Mouse (Mus musculus): Measurements from ENCODE around the gene Slc13a4.

Slc13a4 gene

GRCm38 (mm10) chr6:35308037-35308436, at the start of gene Slc13a4:
Gene Slc13a4 (minus strand): TSS chr6:35308131.
- no peak for DNase-seq (ENCODE audit: low spot score in 2 of 2)

GRCm38 (mm10) chr6:35355320-35355719, 47.4 kb upstream of the Slc13a4 start:
- DNase-seq (ENCODE audit: low spot score in 2 of 2): no peak

GRCm38 (mm10) chr6:35354622-35354998, 46.7 kb upstream of the Slc13a4 start:
- DNase-seq (ENCODE audit: low spot score in 2 of 2): peak in 1 of 2 experiments; percentile 18

GRCm38 (mm10) chr6:35353846-35354621, 46.1 kb upstream of the Slc13a4 start:
- no peak for DNase-seq (ENCODE audit: low spot score in 2 of 2)

- no peak for DNase-seq (ENCODE audit: low spot score in 2 of 2)
Observed at GRCm38 (mm10) chr6:35353416-35353815, 45.5 kb upstream of the Slc13a4 start.

GRCm38 (mm10) chr6:35352867-35353266, 44.9 kb upstream of the Slc13a4 start:
- no peak for DNase-seq (ENCODE audit: low spot score in 2 of 2)

GRCm38 (mm10) chr6:35351826-35352225, 43.9 kb upstream of the Slc13a4 start:
- no peak for DNase-seq (ENCODE audit: low spot score in 2 of 2)

GRCm38 (mm10) chr6:35349784-35350183, 41.9 kb upstream of the Slc13a4 start:
- no peak for DNase-seq (ENCODE audit: low spot score in 2 of 2)

GRCm38 (mm10) chr6:35338640-35339039, 30.7 kb upstream of the Slc13a4 start:
- DNase-seq (ENCODE audit: low spot score in 2 of 2): no peak

GRCm38 (mm10) chr6:35337836-35338235, 29.9 kb upstream of the Slc13a4 start:
- DNase-seq (ENCODE audit: low spot score in 2 of 2): no peak

- DNase-seq (ENCODE audit: low spot score in 2 of 2): no peak
Observed at GRCm38 (mm10) chr6:35335452-35335851, 27.5 kb upstream of the Slc13a4 start.

- DNase-seq (ENCODE audit: low spot score in 2 of 2): no peak
Observed at GRCm38 (mm10) chr6:35334278-35334677, 26.3 kb upstream of the Slc13a4 start.

- DNase-seq (ENCODE audit: low spot score in 2 of 2): no peak
Observed at GRCm38 (mm10) chr6:35333632-35334031, 25.7 kb upstream of the Slc13a4 start.

GRCm38 (mm10) chr6:35330834-35331233, 22.9 kb upstream of the Slc13a4 start:
- no peak for DNase-seq (ENCODE audit: low spot score in 2 of 2)

GRCm38 (mm10) chr6:35329956-35330355, 22.0 kb upstream of the Slc13a4 start:
- DNase-seq (ENCODE audit: low spot score in 2 of 2): no peak

- DNase-seq (ENCODE audit: low spot score in 2 of 2): peak; percentile 16 to 20
Observed at GRCm38 (mm10) chr6:35326111-35326515, 18.2 kb upstream of the Slc13a4 start, which contains the start of gene Fam180a. Gene Fam180a (minus strand): TSS chr6:35326141.

GRCm38 (mm10) chr6:35324306-35324705, 16.4 kb upstream of the Slc13a4 start:
- no peak for DNase-seq (ENCODE audit: low spot score in 2 of 2)

- no peak for DNase-seq (ENCODE audit: low spot score in 2 of 2)
Observed at GRCm38 (mm10) chr6:35323046-35323445, 15.1 kb upstream of the Slc13a4 start.

GRCm38 (mm10) chr6:35321105-35321504, 13.2 kb upstream of the Slc13a4 start:
- DNase-seq (ENCODE audit: low spot score in 2 of 2): no peak

- DNase-seq (ENCODE audit: low spot score in 2 of 2): no peak
Observed at GRCm38 (mm10) chr6:35319850-35320249, 11.9 kb upstream of the Slc13a4 start.

GRCm38 (mm10) chr6:35313520-35313919, 5.6 kb upstream of the Slc13a4 start:
- no peak for DNase-seq (ENCODE audit: low spot score in 2 of 2)

GRCm38 (mm10) chr6:35309406-35309805, 1.5 kb upstream of the Slc13a4 start:
- DNase-seq (ENCODE audit: low spot score in 2 of 2): no peak

- DNase-seq (ENCODE audit: low spot score in 2 of 2): no peak
Observed at GRCm38 (mm10) chr6:35307136-35307535, 795 bp downstream of the Slc13a4 start.
